Mouse (Mus musculus) right cerebral cortex, adult 2 months (tissue): Measurements from ENCODE around the gene Tmc6.
"Not testable (repeated sequence)": the region's sequence is repeated elsewhere in the genome, so short reads cannot be mapped to it uniquely, and the experiment has no call there.

Source experiments
- DNase-seq, 2 experiments: peaks; one replicate each; pipeline ENCODE4 v3.0.0; 2021 to 2022; ENCODE audit warnings: low spot score in 2 of 2

The Tmc6 gene

GRCm38 (mm10) chr11:117781993-117782704, at the start of gene Tmc6, which contains the start of gene Tmc8:
Gene Tmc6, minus strand, starts transcription at chr11:117782198.
Gene Tmc8, plus strand, starts transcription at chr11:117782076.
- DNase-seq, result no peak

GRCm38 (mm10) chr11:117830401-117830800, 48.4 kb upstream of the Tmc6 start:
- no peak for DNase-seq

DNA sequence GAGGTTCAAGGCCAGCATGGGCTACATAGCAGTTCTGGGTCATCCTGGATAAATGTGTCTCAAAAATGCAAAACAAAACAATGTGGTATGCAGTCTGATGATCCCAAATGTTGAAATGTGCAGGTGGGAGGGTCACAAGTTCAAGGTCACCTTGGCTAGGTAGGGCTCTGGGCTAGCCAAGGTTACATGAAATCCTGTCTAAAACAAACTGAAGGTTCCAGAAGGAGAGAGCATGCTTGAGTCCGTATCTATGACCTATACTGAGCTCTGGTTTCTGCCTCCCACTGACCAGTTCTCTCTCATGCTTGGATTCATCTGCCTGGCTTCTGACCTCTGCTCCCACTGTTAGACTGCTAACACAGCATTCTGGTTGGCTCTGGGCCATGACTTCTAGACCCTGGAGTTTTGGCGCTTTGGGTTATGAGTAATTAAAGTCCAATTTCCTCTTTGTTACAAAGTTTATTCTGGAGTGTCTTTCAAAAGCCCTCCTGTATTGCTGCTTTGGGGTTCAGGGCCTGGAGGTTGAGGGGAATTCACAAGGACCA, 47.7 kb upstream of the Tmc6 start:
- DNase-seq, result no peak

- no peak for DNase-seq
Measured at GRCm38 (mm10) chr11:117828888-117829604, 47.0 kb upstream of the Tmc6 start.

DNA sequence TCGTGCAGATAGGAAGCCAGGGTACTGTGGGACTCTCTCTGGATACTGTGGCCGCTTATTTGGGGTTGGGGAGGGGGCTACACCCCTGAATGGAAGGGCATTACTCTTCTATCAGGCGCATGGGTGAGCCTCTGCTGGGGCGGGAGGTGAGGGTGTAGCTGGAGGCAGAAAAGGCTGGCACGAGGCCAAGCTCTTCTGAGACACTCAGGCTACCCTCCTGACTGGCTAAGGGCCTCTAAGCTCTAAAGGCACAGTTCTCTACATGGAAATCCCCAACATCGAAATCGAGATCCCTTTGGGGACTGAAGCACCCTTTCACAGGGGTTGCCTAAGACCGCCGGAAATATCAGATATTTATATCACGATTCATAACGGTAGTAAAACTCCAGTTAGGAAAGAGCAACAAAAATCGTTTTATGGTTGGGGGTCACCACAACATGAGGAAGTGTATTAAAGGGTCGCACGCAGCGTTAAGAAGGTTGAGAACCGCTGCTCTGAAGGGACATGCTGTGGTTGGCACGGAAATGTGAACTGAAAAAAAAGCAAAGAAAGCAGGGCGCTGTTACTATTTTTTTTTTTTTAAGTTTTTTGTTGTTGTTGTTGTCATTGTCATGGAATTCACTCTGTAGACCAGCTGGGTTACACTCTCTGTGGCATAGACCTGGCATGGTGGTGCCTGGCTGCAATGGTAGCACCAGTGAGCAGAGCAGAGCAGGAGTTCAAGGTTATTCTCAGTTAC, 46.3 kb upstream of the Tmc6 start:
- no peak for DNase-seq

GRCm38 (mm10) chr11:117827386-117827785, 45.4 kb upstream of the Tmc6 start:
- DNase-seq, result no peak

DNA sequence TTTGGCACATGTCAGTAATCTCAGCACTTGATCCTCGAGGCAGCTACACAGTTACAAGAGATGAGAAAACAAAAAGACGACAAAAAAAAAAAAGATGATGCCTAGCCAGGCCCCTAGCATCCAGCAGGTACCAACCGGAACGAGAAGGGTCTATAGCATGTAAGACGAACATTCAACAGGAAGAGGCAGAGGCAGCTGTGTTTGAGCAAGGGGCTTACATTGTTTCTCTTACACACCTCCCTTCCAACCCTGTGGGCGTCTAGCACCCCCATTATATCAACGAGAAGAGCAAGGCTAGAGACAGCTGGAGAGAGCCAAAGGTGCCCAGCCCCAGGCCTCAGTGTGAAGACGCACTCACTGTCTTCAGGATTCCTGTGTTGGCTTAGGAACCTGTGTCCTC, 44.9 kb upstream of the Tmc6 start:
- DNase-seq, result no peak

DNA sequence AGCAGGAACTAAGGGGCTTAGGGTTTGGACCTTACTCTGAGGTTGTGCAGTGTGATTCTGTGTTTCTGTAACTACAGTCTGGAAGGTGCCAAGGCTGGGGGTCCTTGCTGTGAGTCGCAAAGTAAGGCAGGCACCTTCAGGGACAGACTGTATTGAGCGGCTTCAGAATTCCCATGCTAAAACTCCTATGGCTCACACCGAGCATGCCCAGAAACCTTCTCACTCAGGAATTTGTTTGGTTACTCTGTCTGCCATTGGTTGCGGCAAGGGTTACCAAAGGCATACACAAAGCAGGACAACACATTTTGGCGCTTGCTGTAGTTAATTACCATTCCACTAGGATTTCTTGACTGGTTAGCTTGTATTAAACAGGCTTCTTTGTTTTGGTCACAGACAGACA, 44.2 kb upstream of the Tmc6 start:
- DNase-seq, result no peak

DNA sequence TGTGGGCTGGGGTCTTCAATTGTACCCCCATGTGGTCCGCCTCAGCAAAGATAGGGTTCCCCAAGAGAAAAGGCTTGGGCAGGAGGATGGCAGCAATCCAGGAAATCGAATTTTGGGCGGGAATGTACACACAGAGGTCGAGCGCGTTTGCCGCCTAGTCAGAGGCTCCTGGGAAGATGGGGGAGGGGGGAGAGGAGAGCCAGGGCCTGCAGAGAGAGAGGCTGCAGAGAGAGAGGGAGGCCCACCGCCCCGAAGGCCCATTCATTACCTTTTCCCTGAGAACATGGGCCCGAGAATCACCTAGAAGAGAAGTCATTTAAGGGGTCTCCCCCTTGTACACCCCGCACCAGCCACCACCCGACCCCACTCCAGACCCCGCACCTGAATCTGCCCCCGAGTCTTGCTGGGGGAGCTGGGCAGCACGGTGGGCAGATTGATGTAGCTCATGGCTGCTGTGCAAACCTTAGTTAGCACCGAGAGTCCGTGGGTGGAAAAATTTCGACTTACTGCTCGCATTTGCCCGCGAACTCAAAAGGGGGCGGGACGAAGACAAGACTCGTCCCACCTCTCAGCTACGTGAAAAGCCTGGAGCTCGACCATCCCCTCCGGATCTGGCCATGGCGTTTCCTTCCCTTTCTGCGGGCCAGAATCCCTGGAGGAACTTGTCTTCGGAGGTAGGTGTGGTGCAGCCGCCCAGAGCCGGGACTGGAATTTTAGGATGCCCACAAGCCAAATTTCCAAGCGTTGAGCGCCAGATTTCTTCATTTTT, 43.5 kb upstream of the Tmc6 start, which contains the start of the genes Afmid and Tk1:
Gene Afmid, plus strand, starts transcription at position 592 of the 769 bp plus-strand sequence.
Gene Tk1, minus strand, starts transcription at position 760 of the 769 bp plus-strand sequence.
- peak; percentile 48 to 53 for DNase-seq

DNA sequence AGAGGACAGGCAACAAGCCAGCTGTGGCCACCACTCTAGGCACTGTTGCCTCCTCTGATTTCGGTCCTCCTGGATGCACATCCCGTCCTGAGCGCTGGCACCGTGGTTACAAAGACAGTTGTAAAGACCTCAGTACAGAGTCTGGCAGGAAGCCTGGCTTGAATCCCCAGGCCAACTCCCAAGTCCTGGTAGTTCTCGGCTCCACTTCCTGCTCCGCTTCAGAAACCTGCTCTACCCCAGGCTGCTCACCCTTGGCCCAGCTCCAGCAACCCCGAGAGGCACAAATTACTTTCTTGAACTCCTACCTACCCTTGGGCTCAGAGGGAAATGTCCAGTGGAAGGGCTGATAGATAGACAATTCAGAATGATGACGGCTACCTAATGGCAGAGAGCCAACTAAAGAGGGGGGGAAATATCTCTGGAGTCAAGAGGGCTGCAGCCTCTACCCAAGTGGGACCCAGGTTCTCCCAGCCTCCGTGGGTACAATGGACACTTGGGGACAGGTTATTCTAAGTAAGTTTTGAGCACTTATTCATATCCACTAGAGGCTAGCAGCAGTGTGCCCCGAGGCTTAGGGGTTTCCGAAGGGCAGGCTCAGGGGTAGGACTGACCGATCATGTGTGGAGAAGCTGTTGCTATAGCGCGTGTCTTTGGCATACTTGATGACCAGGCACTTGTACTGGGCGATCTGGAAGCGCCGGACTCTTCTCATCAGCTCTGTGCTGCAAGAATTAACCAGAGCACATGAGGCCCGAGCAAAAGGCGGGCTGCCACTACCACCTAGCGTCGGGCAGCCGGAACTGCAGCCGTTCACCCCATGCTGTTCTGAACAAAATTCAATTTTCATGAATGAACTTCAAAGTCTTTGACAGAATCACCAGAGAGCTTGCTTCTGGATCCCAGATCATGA, 42.3 kb upstream of the Tmc6 start:
- DNase-seq, result peak; percentile 86

DNA sequence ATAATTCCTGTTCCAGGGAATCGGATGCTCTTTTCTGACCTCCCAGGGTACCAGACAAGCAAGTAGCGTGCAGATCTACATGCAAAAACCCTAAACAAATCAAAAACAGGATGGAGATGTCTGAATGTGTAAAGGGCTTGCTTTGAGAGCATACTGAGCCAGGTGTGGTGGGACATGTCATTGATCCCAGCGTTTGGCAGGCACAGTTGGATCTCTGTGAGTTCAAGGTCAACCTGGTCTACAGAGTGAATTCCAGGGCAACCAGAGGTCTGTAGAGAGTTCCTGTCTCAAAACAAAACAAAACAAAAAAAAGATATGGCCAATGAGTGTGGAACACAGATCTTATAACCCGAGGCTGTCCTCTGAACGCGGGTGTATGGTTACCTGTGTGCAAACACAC, 41.4 kb upstream of the Tmc6 start:
- DNase-seq, result no peak

GRCm38 (mm10) chr11:117822728-117823241, 40.8 kb upstream of the Tmc6 start:
- DNase-seq, result no peak

GRCm38 (mm10) chr11:117821868-117822267, 39.9 kb upstream of the Tmc6 start:
- DNase-seq, result no peak

GRCm38 (mm10) chr11:117820173-117820572, 38.2 kb upstream of the Tmc6 start:
- DNase-seq, result no peak

DNA sequence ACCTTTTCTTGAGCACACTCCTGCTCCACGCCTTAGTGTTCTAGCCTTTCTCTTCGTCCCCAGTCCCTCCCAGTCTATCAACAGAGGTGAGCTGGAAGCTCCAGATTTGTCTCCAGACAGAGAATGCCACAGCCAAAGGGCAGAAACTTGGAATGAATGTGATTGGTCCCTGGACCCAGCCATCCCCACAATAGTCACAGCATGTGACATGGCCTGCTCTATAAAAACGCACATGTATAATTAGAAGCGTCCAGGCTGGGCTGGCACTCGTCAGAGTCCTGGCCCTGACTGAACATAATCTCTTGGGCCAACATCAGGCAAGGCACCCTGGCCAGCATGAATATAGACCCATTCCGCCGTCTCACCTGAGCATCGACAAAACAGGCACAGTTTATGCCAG, 37.1 kb upstream of the Tmc6 start:
- DNase-seq, result no peak

- no peak for DNase-seq
Measured at GRCm38 (mm10) chr11:117816389-117816996, 34.5 kb upstream of the Tmc6 start.

DNA sequence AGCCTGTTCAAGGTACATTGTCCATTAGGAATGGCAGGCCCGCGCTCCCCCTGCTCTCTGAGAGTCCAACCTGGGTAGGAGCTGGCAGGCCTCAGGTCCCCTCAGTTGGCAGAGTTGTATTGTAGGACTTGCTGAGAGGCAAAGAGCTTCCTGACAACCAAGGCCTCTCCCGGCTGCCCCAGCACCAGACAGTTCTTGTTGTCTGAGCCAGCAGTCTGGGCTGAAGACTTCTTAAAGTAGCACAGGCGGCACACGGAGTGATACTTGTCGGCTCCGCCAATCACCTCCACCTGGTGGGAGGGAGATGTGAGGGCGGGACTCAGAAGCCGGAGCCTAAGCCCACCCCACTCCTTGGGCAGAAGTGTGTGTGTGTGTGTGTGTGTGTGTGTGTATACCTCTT, 33.9 kb upstream of the Tmc6 start:
- not testable (repeated sequence) for DNase-seq

DNA sequence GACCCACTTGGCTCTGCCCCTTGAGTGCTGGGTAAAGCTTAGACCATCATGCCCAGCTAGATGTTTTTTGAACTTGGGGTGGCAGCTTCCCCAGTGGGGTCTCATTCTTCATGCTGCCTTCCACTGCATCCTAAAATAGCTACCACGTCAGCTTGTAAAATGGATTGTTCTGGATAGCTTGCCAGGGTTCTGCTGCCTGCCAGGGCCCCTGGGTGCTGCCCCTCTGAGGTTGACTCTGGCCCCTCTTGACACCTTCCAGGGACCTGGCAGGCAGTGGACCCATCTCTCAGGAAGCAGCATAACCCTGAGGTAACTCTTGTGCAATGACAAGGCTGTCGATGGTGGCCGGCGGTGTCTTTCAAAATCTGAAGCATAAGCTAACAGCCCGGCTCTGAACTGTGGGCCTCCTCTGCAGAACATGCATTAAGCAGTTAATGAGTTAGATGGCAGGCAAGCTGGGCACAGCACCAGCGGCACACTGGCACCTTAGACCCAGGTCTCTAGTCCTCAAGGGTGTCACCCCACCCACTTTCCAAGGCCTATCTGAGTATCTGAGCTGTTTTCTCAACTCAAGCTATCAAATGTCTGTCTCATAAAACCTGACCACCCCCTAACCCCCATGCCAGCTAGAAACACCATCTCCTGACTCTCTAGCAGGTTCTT, 32.8 kb upstream of the Tmc6 start:
- DNase-seq, result no peak

GRCm38 (mm10) chr11:117813867-117814266, 31.9 kb upstream of the Tmc6 start:
- DNase-seq, result no peak
